Mouse (Mus musculus) kidney, postnatal 4 days (tissue): ENCODE data around the gene Tnr.
A peak's percentile ranks its signal among the peaks of the same experiment; 100 is the strongest.

Experiments
- DNase-seq, 2 experiments: peaks; one replicate each; pipeline ENCODE4 v3.0.0; 2021; ENCODE audit warnings: mixed read lengths in 2 of 2

The Tnr gene

DNA sequence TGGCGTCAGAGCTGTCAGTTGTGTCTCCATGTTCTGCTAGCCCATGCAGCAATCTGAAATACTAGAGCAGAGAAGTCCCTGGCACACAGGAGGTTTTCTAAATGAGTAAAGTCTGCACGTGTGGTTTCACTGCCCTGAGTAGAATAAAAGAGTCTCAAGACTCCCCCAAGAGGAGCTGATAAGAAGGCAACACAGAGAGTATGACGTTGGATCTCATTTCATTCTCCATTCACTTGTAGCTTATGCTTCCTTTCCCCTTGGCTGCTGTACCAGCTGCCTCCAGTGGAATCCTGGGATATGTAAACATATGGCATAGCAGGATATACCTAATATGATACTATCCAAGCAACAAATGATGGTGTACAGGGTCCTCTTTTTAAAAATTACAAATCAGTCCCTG lies 285.9 kb downstream of the Tnr start:
- DNase-seq, result no peak

GRCm38 (mm10) chr1:159811805-159812204 lies 288.2 kb downstream of the Tnr start:
- no peak for DNase-seq

DNA sequence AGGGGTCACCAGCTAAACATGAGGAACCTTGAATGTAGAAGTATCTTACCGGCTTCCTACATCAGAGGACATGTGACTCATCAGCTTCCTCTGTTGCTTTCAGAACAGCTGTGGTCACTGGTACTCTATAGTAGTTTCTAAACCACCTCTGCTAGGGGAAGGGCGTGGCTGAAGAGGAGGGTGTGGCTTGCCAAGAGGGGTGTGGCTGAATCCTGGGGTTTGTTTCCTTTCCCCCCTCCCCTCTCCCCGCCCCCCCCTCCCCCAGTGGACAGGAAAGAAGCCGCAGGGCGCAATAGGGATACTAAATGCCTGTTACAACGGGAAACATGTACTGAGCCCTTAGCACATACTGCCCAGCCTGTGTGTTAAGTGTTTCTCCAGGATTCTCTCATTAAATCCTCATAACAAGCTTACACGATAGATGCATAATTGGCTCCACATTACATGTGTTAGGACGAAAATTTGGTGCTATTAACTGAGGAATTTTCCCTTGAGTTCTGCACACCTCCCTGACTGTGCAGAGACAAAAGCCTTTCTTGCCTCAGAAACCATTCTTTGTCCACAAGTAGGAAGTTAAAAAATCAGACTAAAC lies 289.3 kb downstream of the Tnr start:
- peak; percentile 37 to 42 for DNase-seq

DNA sequence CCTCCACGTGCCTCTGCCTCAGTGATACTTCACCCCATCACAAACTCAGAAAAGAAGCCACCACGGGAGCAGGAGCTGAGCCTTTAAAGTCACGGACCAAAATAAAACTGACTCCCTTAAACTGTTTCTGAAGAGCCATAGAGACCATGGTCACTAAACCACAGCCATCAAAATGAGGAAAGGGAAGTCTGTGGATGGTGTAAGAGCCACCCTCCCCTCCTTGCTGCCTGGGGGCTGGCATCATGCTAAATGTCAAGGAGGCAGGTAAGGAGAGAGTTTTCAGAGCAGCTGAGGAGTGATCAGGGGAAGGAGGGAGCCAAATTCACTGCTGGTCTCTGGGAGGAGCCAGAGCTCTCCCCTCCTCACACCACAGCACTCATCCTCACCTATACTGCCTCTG lies 290.8 kb downstream of the Tnr start:
- DNase-seq, result no peak

DNA sequence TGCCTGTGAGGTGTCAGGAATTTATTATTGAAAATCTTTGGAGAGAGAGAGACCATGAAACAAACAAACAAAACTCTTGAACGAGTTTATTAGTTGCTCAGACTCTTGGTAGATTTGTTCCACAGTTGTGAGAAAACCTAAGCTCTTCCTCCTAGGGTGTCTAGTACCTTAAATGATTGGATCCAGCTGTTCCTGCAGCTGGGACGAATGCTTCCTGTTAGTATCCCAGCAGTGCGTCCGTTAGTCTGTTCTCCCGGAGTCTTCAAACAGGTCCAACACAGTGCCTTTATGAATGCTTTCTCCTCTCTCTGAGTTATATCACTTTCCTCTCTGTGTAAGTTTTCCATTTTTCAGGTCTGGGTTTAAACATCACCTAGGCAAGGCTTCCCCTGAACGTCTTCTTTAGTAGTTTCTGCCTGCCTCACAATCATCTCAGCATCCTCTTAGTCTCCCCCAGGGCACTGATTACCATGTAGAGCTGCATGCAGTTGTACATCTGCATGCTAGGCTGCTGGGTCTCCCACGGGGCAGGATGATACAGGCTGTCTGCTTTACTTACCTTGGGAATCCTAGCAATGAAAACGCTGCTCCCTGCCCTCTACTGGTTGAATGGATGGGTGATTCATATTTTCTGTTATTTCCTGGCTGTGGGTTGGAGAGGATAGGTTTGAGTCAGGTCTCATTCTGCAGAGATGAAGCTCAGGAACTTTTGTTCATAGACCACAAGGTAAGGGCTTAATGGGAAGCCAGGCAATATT lies 293.2 kb downstream of the Tnr start:
- peak in 1 of 2 experiments; percentile 12 for DNase-seq

GRCm38 (mm10) chr1:159819511-159819910 lies 295.9 kb downstream of the Tnr start:
- DNase-seq, result no peak

DNA sequence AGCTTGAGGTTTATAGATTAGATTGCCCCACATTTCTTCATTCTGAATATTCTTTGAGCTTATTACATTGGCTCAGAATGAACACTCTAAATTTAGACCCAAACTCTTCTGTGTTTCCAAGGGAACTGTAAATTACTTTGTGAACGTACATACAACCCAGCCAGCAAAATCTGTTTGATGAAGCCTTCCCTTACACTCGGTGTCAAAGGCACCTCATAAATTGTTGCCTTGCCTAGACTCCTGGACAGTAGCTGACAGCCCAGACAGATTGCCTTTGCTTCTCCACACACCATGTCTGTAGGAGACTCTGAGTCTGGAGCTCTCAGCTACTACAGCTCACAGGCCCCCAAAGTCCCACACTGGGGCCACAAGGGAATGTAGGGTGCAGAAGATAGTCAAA lies 298.8 kb downstream of the Tnr start:
- no peak for DNase-seq

DNA sequence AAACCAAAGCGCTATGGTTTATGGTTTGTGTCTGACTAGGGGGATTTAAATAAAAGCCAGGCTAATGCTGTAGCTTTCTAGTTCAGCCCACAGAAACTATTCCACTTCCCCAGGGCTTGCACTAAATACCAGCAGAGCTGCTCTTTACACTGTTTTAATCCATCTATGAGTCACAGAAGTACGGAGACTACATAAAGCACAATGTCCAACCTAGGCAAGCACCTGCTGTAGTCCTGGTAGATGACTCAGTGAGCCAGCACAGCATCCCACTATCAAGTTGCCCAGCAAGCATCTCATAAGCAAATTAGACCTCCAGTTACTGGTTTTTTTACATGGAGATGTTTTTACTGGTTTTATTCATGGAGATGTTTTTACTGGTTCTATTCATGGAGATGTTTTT lies 305.0 kb downstream of the Tnr start:
- no peak for DNase-seq

GRCm38 (mm10) chr1:159833165-159833564 lies 309.6 kb downstream of the Tnr start:
- DNase-seq, result no peak

GRCm38 (mm10) chr1:159833646-159834338 lies 310.2 kb downstream of the Tnr start:
- DNase-seq, result no peak

DNA sequence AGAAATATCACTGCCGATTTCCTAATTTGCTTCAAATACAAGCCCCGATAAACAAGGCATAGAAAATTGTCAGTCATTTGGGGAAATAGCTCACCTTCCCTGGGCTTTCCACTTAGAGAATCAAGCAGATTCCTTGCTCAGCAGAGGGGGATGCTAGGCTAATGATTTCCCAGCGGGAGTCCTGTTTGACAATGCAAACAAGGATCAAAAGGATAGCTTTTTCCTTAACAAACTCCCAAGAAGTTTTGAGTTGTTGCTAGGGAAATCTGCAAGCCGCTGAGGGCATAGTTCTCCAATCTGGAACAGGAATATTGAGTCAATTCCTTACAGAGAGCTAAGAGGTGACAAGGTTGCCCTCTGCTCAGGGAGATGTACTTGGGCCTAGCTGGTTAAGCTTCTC lies 311.6 kb downstream of the Tnr start:
- DNase-seq, result no peak

GRCm38 (mm10) chr1:159840337-159840736 lies 316.8 kb downstream of the Tnr start:
- DNase-seq, result no peak

DNA sequence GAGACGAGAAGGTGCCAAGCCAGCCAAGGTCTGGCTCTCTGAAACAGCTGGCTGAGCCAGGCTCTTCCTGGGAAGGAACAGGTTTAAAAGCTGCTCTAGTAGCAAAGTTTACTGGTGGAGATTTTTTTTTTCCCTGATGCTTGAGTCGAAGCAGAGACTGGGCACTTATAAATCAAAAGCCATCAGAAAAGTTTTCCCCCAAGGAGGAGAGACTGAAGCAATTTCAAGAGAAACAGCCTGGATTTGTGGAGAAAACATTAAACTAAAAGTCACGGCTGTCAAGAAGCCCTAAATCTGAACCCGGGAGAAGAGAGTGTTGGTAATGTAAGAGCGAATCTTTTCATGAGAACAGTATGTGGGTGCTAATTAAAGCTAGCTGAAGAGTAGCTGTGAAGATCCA lies 319.3 kb downstream of the Tnr start:
- no peak for DNase-seq

DNA sequence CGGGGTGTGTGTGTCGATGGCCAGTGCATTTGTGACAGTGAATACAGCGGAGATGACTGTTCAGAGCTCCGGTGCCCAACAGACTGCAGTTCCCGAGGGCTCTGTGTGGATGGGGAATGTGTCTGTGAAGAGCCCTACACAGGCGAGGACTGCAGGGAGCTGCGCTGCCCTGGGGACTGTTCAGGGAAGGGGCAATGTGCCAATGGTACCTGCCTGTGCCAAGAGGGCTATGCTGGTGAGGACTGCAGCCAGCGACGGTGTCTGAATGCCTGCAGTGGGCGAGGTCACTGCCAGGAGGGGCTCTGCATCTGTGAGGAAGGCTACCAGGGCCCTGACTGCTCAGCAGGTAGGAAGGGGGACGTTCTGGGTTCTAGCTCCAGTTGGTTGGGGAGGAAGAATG lies 328.5 kb downstream of the Tnr start:
- no peak for DNase-seq

DNA sequence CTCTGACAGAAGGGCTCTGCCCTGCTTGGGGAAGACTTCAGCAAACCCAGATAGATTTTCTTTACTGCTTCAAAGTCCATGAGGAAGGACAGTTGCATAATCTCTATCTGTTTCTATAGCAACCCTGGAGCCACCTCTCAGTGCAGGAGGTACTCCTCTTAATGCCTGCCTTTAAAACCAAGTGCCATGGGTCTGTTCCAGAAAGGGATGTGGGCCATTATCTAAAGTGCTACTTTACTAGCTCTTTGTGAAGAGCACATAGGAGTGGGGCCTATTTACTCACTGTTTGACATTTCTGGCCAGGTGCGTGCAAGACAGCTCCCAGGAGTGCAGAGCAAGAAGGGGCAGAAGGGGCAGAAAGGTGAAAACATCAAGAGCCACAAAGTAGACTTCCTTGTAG lies 330.7 kb downstream of the Tnr start:
- DNase-seq, result no peak

- DNase-seq, result no peak
These were observed 338.4 kb downstream of the Tnr start for GRCm38 (mm10) chr1:159861782-159862474.

GRCm38 (mm10) chr1:159865696-159866095 lies 342.1 kb downstream of the Tnr start:
- no peak for DNase-seq

DNA sequence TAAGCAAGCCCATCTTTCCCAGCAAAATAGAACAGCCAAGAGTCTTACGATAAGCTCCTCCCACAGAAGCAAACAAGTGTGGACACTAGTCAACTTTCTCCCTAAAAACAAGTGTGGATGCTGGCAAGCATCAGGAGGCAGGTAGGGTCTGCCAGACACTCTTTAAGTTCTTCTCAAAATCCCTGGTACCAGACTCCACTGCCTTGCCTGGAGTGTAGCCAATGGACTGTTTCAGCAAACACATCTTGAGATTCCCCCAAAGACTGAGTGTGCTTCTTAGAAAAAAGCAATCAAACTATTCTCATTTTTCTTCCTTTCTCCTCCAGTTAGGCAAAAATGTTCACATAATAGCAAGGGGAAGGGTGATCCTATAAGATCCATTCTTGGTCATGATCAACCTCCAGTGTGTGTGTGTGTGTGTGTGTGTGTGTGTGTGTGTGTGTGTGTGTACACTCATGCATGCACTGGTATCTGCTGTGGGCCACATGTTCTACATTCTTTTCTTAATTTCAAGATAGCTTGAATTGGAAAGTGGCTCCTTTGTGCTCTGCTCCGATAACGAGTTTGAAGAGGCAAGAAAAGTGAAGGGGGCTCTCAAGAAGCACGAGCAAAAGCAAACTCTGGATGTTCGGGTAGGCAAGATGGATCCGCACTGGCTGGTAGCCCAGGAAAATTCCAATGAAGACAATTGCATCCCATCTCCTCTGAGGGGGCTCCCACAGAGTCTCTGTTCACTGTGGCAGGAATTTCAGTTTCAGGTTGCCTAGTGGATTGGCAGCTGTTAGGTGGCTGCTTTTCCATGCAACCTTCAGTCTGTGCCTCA lies 346.3 kb downstream of the Tnr start:
- no peak for DNase-seq

DNA sequence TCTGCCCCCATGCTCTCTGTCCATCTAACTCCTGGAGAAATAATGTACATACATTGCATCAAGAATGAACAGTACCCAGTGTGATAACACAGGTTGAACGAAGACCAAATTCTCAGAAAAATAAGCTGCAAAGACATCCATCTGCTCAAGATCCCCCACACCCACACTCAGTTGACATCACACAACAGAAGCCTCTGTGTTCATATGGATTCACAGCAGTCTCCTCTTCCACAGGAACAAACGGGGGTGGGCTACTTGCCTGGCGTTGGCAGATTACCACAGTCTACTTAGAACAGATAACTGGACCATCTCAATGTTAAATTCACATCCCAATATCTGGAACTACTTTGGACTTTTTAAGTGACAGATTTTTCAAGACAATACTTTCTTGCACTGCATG lies 349.3 kb downstream of the Tnr start:
- no peak for DNase-seq

GRCm38 (mm10) chr1:159878681-159879080 lies 355.1 kb downstream of the Tnr start:
- peak in 1 of 2 experiments; percentile 7 for DNase-seq

DNA sequence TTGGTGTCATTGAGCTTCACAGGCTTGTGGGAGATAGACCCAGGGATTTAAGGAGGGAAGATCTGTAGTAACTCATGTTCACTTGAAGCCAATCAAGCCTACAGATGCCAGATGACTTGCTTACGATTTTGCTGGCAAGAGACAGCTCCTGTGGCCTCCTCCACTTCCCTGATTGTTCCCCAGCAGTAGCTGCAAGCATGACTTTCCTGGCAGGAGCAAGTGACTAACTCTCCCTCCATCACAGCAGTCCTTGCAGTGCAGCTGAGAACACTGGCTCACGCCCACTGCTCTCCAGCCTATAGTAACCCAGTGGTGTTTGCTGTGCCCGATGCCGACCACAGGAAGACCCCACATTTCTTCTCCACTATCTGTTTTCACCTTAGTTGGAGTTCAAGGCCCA lies 356.3 kb downstream of the Tnr start:
- DNase-seq, result no peak

DNA sequence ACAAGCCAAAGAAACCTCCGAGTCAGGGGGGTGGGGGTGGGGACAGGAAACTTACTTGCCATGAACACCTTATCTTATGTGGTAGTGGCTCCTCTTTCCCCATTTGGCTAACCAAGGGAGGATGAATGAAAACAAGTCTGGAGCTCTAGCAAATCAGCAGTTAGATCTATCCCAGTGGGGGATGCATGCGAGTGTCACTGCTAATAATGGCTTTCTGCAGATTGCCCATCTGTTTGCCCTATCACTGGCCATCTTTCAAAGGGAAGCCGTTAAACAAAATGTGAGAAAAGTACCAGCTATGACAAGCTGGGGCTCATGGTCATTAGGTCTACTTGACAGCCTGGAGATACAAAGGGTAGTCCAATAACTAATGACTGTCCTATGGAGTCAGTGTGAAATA lies 361.9 kb downstream of the Tnr start:
- DNase-seq, result no peak

GRCm38 (mm10) chr1:159888611-159889010 lies 365.0 kb downstream of the Tnr start:
- DNase-seq, result no peak
